Mouse (Mus musculus) CH12.LX (cell line): ENCODE data around the gene Ggt7.

Experiments
- CTCF ChIP-seq, 2 experiments: IDR thresholded peaks in 1 of 2; conservative IDR thresholded peaks in 1 of 2; 2 replicates each; pipeline ENCODE4 v1.5.1; 2011 to 2012; ENCODE audit warnings: low read depth in 2 of 2, low read length in 2 of 2, improper control_type of control experiment in 1 of 2, inconsistent platforms in 1 of 2, mild to moderate bottlenecking in 1 of 2, moderate library complexity in 1 of 2
- POLR2A ChIP-seq: IDR thresholded peaks from 2 replicates; pipeline ENCODE4 v1.6.1; 2011; ENCODE audit warnings: low read depth, mild to moderate bottlenecking, improper control_type of control experiment, low read length

- no peak for TF ChIP-seq POLR2A
- no peak for TF ChIP-seq CTCF (conservative IDR thresholded peaks at IDR 0.05 in 1 of 2, IDR thresholded peaks at IDR 0.05 in 1 of 2; ENCODE audit: low read depth in 2 of 2, low read length in 2 of 2)
Measured at GRCm38 (mm10) chr2:155523706-155524105, 5.7 kb upstream of the Ggt7 start.
